Mouse (Mus musculus) neural tube, embryonic 10.5 days (tissue): ENCODE results near the gene Sgcd.
A peak's percentile ranks its signal among the peaks of the same experiment; 100 is the strongest.

Experiments
- DNase-seq: peaks from one replicate; pipeline ENCODE4 v3.0.0-alpha.2; 2017; ENCODE audit warnings: low spot score; ENCODE audit errors: extremely low spot score

Gene Sgcd

DNA sequence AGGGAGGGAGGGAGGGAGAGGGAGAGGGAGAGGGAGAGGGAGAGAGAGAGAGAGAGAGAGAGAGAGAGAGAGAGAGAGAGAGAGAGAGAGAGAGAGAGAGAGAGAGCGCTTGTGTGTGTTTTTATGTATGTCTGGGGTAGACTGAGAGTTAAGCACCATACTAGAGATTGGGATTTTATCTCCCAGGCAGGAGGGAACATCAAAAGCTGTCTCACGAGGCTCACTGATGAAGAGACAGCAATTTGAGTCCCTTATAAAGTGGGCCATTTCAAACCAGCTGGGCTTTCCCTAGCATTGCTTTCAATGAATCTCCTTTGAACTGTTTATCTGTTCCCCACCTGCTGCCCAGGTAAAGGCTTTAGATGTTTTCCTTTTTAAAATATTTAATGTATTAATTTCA, 973.1 kb downstream of the Sgcd start:
- no peak for DNase-seq

DNA sequence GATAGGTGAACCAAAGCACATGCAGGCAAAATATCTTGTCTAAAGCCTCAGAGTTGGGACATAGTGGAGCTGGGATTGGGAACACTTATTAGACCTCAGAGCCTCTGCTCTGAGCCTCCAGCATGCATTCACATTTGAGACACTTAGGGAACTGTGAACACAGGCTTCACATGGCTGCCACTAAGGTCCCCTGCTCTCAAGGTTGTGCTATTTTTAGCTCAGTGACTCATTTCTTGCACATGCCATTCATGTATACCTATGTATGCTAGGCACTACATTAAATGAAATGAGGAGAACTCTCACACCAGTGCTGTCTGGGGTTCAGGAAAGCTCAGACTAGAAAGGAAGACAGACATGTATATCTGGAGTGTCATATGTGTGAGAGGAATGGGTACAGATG, 974.5 kb downstream of the Sgcd start:
- no peak for DNase-seq

DNA sequence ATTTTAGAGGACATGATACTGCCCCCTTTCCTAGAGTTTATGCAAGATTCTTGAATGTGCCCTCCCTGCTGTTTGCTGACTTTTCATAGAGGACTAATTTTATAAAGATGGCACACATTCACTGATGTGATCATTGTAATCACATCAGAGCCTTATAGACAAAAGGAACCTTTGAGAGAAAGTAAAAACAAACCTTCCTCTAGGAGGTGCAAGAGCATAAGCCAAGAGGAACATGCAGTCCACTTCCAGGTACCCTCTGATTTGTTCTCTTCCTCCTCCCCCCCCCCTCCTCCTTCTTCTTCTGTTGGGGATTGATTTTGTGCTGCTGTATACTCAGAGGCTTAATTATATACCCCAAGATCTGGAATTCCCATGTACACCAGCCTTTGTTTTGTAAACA, 978.6 kb downstream of the Sgcd start:
- no peak for DNase-seq

DNA sequence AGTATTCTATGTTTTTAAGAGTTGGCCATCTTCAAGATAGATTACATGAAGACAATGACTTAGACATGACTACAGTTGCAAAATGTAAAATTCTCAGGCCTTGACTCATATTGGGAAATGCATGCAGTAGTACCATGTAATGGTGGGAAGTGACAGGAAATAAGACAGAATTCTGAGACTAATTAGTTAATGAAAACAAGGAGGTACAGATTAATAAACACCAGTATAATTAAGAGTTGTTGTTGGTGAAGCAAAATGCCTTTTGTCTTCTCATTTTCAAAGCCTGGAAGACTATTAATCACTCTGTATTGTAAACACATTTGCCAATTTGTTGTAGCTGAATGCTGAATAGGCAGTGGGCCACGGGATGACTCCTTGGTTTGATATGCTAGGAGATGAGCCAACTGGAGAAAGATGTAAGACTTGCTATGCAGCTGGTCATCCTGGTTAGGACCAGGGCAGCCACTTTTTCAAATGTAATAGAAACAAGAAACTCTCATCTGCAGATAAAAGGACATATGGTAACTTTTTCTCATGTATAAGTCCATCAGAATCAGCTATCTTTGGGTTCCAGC, 983.4 kb downstream of the Sgcd start:
- no peak for DNase-seq

DNA sequence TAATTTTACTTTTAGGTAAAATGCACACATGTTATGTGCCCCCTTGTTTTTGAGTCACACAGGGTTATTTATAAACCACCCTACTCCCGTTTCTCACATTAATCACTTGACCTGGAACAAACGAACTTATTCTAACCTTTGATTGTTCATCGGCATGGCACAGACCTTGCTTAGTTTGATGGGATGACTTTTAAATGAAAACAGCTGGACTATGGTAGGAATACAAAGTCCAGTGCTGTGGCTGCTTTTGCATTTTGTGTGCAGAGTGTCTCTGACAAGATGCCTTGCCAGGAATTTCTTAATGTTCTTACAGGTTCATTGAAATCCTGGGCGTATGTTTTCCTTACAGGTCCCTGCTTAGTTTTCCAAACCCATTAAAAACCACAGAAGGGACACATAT, 1049.5 kb downstream of the Sgcd start:
- no peak for DNase-seq

DNA sequence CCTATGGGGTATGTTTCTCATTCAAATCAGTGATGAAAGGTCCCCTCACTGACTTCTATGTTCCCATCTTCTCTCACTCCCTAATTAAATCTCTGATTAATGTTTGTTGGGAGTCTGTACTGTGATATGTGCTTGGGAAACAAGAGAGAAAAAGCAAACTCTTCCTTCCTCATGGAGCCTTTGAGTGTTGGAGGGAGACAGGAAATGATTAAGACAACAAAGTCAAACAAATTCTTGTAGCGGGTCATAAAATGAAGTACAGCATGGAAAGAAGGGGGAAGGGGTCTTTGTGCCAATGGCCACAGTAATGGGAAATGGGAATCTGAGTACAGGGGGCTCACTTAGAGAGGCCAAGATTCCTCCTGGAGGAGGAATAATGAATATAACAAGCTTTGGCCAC, 1063.8 kb downstream of the Sgcd start:
- DNase-seq, result no peak

DNA sequence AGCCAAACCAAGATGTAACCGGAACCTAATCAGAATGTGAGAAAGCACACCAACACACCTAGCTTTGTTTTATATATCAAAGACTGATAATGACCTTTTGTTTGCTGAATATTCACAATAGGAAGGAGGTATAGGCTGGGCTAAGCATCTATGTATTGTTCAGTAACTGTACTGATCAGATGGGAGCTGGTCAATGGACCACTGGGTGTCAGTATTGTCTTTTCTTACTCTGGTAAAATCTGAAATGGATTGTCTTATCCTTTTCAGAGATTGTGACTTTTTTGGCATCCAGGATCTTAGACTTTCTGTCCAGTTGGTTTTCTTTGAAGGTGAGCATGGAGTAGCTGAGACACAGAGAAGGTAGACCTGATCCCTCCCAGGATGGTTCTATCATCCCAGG, 1068.5 kb downstream of the Sgcd start:
- no peak for DNase-seq

DNA sequence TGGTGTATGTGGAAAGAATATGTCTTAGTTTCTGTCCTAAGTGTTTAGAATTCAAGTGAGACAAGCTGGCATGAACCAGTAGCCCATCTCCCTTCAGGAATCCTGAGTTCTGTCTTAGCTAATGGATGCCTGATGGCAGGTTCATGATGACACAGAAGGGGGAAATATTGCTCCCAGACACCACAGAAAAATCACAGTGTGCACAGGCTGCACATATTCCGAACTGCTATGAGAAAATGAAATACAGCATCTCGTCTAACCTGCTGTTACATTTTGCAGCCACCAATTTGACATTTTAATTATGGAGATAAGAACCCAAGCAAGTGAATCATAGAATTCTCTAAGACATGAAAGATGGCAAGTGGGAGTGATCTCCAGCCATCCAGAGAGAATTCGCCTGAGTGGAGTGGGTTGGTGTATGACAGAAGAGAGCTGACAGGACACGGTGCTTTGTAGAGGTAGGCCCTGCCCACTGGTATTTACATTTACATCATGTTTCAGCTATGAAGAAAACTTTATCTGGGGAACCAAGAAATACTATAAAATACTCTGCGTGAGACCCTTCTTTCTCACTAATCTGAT, 1076.0 kb downstream of the Sgcd start:
- DNase-seq, result no peak

DNA sequence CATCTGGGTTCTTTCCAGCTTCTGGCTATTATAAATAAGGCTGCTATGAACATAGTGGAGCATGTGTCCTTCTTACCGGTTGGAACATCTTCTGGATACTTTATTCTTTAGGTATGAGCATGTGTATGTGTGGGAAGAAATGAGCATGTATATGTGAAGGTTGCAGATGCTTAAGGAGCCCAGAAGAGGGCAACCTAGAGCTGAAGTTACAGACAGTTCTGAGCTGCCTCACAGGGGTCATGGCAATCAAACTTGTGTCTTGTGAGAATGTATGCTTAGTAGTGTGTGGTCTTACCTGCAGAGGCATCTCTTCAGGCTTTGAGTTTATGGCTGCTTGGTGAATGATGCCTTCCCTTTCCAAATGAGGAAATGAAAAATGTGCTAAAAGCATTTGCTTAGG, 1084.5 kb downstream of the Sgcd start:
- DNase-seq, result no peak

DNA sequence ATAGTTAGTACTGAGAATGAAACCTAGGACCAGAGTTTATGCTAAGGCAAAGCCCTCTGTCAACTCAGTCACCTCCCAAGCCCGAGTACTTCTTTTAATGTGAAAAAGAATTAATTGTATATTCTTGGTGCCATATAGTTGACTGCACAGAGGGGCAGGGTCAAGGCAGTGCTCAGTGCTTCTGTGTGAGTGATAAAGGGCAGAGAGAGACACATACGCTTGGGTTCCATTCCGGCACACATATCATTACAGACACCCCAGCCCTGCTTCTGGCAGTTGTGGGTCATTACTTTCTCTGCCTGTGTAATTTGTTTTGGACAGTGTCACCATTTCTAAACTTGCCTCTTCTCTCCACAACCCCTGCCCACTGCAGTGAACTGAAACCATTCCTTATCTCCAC, 1099.7 kb downstream of the Sgcd start:
- no peak for DNase-seq

DNA sequence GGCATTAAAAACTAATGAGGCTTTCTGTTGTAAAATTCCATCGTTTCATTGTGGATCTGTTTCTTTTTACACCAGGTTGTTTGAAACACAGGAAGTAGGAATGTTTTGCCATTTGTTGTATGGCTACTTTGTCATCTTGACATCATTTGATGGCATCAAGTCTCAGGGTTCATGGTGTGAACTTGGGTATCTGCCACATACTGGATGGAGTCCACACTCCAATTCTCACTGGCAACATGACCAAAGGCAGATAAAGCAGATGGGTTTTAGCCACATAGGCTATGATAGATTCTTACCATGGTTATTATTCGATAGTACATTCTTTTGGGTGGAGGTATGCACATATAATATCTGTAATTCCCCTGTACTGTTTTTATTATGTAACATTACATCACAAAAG, 1106.3 kb downstream of the Sgcd start:
- DNase-seq, result no peak

DNA sequence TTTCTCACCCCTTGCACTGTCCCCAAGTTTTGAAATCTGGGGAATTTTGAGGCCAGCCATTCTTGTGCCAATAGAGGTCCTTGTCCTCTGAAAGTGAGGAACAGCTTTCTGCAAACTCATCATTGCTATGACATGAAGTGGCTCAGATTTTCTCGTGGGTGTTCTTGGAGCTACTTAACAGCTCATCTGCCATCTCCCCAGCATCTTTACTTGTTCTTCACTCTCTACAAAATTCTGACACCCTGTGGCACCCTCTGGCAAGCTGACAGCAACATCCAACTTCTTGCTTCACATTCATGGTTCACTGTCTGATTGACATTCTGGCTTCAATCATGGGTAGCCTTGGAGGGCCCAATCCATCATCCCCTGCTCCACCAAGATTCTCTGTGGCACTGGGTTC, 1113.0 kb downstream of the Sgcd start:
- DNase-seq, result no peak

DNA sequence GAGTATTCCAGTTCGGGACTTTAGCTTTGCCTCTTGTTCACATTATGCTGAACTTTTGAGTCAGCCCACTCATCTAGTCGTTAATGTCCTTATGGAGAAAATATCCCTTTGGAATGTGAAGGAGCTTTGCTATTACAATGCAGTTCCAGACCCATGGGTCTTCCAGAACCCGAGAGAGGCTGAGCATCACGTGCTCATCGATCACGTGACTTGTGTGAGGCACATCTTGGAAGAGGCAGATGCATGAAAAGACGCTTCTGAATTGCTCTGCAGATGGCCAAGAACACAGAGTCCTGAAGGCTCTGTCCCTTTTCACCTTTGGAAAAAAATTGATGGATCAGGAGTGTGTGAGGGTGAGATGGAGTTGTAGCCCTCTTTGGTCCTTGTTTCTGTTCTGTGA, 1120.2 kb downstream of the Sgcd start:
- DNase-seq, result no peak

DNA sequence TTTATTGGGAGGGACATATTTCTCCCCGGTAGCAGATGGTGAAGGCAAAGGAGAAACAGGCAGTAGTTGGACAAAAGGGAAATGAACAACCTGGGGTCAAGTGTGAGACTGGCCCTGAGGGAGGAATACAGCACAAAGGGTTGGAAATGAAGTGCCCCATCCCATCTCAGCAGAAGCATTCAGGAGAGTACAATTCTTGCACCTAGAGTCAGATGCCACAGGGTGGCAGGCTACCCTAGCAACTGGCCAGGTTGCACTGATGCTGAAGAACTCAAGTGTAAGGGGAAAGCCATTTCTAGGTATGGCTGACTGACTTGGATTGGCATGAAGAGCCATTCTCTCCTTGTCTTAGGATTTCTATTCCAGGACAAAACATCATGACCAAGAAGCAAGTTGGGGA, 1124.0 kb downstream of the Sgcd start:
- peak; percentile 22 for DNase-seq

DNA sequence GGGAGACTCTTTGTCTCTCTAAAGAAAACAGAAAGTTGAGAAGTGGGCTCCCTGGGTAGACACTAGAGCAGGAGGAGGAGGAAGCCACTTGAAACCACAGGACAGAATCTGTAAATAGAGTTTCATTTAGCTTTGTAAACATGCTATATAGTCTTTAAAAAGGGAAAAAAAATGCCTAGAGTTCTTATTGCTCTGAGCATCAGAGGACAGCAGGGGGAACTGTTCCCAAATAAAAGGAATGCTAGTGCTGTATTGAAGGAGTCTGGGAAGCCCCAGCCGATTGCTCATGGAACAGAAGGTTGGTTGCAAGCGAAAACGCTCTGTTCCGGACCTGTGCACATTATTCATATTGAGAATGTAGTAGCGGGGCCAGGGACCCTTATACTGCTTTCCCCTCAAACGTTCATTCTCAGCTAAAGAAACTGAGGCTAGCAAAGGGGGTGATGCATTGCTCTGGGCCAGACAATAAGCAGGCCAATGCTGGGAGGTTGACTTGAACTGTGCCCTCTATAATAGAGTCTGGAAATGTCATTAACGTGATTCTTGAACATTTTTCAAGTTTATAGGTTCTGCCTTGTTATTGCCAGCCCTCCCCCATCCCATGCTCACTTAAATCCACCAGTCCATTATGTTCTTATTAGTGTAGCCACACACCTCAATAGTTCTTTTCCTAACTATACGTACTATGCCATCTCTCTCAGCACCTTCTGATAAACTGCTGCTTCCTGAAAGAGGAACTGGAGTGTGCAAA, 1140.4 kb downstream of the Sgcd start:
- DNase-seq, result peak; percentile 29

DNA sequence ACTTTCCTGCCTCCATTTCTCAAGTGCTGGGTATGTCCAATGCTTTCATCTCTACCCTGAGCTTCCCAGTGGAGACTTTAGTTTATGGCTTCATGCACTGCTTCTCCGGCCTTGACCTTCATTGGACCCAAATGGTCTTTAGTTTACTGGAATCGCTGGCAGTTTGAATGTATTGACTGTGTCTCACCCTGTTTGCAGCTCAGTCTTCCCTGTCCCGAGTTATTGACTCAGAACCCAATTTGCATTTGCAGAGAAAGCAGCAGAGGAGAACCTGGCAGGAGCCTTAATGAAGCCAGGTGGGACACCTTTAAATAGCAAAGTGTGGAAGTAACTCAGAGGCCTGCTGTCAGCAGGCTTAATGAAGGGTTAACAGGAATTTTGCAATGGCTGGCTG, 1140.9 kb downstream of the Sgcd start:
- peak; percentile 24 for DNase-seq

DNA sequence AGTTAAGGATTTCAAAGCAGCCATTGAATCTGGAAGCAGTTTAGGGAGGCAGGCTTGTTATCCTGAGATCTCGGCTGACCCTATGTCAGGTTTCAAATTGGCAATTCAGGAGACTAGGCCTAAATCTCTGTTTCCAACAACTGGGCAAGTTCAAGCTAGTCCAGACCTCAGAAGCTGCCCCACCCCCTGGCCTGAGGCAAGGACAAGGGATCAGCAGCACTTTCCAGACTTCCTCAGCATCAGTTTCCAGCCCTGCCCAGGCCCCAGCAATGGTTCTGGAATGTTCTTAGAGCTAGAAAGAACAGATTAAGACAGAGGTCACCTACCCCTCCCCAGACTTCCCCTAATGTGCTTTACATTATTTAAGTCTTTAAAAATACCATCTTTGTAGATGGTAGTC, 1142.1 kb downstream of the Sgcd start:
- DNase-seq, result no peak
